Mouse (Mus musculus): ENCODE results near the gene Kcnv2.

GRCm38 (mm10) chr19:27311311-27311710 lies 11.1 kb upstream of the Kcnv2 start:
- TF ChIP-seq CTCF (IDR thresholded peaks at IDR 0.05; ENCODE audit: low read depth) (no peak), EP300 (IDR thresholded peaks at IDR 0.05; ENCODE audit: low read depth) (no peak)

Data from liver, postnatal 0 days (tissue).